Mouse (Mus musculus): ENCODE results near the gene Tfcp2l1. TPM values are rescaled to one million over a fixed set of nuclear protein-coding genes. Genes with fewer than 3 reads are reported as not detected.
"Not testable (repeated sequence)": the region's sequence is repeated elsewhere in the genome, so short reads cannot be mapped to it uniquely, and the experiment has no call there.

Gene Tfcp2l1
- polyA plus RNA-seq (2015; fragmentation: Nextera tagmentation; extraction: Ambion mirVana) = 0.51 and 0.61 TPM in 2 replicates

DNA sequence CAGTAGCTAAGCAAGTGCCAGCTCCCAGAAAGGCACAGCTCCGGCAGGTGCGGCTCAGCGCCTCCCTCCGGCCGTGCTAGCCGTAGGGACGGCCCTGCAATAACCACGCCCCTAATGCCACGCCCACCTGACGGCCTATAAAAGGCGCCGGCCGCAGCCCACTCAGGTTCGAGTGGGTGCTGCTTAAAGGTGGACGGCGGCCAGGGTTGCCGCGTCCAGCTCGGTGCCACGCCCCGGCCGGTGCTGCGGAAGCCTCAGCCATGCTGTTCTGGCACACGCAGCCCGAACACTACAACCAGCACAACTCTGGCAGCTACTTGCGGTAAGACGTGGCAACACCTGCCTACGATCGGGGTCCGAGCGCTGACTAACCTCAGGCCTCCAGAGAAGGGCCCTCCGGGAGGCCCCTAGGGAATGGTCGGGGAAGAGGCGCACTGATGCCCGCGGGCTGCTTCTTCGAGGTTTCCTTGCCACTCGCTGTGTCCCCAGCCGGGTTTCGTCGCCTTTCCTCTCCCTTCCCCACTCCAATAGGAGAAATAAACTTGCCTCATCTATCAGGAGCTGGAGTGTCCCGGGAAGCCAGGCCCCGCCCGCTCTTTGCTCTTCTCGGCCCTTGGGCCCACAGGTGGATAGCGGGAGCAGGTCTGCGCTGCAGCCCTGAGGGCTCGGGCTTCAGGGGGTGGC lies at the start of gene Tfcp2l1:
TSS of gene Tfcp2l1 (plus strand) at position 165 of the 684 bp plus-strand sequence.
- Histone ChIP-seq H3K9me3 (no peaks in the 10 kb centered on the region), H3K27ac (no peak within 1 kb of the TSS), H3K27me3 (replicated peaks) (peaks cover 13% of the 10 kb centered on the region), H3K4me2 (peak within 1 kb of the TSS; percentile 99), H3K4me3 (peak within 1 kb of the TSS; percentile 52), H3K4me1 (peaks cover 12% of the 10 kb centered on the region), H3K36me3 (replicated peaks) (no peaks in the 10 kb centered on the region), H3K9ac (peak within 1 kb of the TSS; percentile 58)
- peak; percentile 91 for ATAC-seq (replicated peaks)
- under 1% methylated on average over 48 of the region's 48 CpGs for WGBS

- Histone ChIP-seq H3K4me2 (no peak overlapping the region), H3K9me3 (no peaks in the 10 kb centered on the region), H3K27ac (no peak overlapping the region), H3K36me3 (replicated peaks) (peaks cover 41% of the 10 kb centered on the region), H3K4me3 (no peak overlapping the region), H3K4me1 (no peaks in the 10 kb centered on the region), H3K27me3 (replicated peaks) (no peaks in the 10 kb centered on the region), H3K9ac (no peak overlapping the region)
- ATAC-seq (replicated peaks) = no peak
- WGBS = 93% methylated on average over 2 of the region's 2 CpGs
These were observed 47.5 kb upstream of the Tfcp2l1 start for GRCm38 (mm10) chr1:118580174-118580702.

- H3K4me3 ChIP-seq = no peak overlapping the region
- H3K27me3 ChIP-seq (replicated peaks) = no peaks in the 10 kb centered on the region
- 96% methylated on average over 8 of the region's 8 CpGs for WGBS
- H3K9me3 ChIP-seq = no peaks in the 10 kb centered on the region
- no peak for ATAC-seq (replicated peaks)
- H3K4me2 ChIP-seq = no peak overlapping the region
- H3K9ac ChIP-seq = no peak overlapping the region
- no peaks in the 10 kb centered on the region for H3K4me1 ChIP-seq
- H3K27ac ChIP-seq = no peak overlapping the region
- peaks cover 36% of the 10 kb centered on the region for H3K36me3 ChIP-seq (replicated peaks)
These were observed 46.6 kb upstream of the Tfcp2l1 start for GRCm38 (mm10) chr1:118581179-118581578.

DNA sequence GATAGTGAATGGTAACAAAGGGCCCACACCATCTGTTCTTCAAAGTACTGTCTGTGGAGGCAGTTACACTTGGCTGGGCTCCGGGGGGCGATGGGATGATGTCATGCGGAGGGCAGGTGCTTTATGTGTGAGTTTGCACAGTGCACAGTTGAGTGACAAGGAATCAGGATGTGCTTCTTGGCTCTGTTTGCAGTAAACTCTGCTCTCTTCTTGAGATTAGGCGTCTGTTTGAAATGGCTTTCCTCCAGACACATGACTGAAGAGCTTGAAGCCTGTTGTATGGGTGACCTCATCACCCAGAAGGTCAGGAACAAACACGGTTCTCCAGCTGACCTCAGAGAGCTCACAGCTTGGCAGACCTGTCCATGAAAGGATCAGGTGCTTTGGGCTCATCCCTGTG lies 38.0 kb upstream of the Tfcp2l1 start:
- ATAC-seq (replicated peaks) = no peak

DNA sequence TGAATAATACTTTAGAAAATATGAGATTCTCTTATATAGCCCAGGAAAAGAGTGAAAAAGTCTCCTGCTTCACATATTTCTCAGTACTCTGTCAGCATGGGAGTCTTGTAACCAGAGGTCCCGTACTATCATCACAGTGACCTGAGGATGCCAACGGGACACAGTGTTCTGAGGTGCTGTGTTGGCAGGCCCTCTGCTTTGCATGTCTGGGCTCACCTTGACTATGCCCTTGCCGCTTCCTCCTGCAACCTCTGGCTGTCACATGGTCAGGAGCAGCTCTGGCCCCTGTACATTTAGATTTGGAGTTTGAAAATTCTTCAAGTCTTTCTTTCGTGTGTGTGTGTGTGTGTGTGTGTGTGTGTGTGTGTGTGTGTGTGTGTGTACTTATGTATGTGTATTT lies 34.8 kb upstream of the Tfcp2l1 start:
- Histone ChIP-seq H3K4me2 (no peak overlapping the region), H3K36me3 (replicated peaks) (peaks cover 59% of the 10 kb centered on the region)
- ATAC-seq (replicated peaks) = no peak

More for the DNA sequence above, 38.0 kb upstream of the Tfcp2l1 start:
- H3K4me2 ChIP-seq = no peak overlapping the region
- H3K36me3 ChIP-seq (replicated peaks) = peaks cover 39% of the 10 kb centered on the region
- no peaks in the 10 kb centered on the region for H3K9me3 ChIP-seq
- no peaks in the 10 kb centered on the region for H3K4me1 ChIP-seq
- H3K27ac ChIP-seq = no peak overlapping the region
- H3K27me3 ChIP-seq (replicated peaks) = no peaks in the 10 kb centered on the region
- no peak overlapping the region for H3K4me3 ChIP-seq
- WGBS = 56% methylated on average over 5 of the region's 5 CpGs
- H3K9ac ChIP-seq = no peak overlapping the region

GRCm38 (mm10) chr1:118595395-118595794 lies 32.4 kb upstream of the Tfcp2l1 start:
- H3K4me1 ChIP-seq = no peaks in the 10 kb centered on the region
- no peaks in the 10 kb centered on the region for H3K9me3 ChIP-seq
- no peaks in the 10 kb centered on the region for H3K27me3 ChIP-seq (replicated peaks)
- no peak for ATAC-seq (replicated peaks)
- no peak overlapping the region for H3K4me2 ChIP-seq
- no peak overlapping the region for H3K27ac ChIP-seq
- WGBS = 85% methylated on average over 2 of the region's 2 CpGs
- H3K36me3 ChIP-seq (replicated peaks) = peaks cover 60% of the 10 kb centered on the region
- H3K4me3 ChIP-seq = no peak overlapping the region
- H3K9ac ChIP-seq = no peak overlapping the region

More for the DNA sequence above, 34.8 kb upstream of the Tfcp2l1 start:
- H3K27ac ChIP-seq = no peak overlapping the region
- no peaks in the 10 kb centered on the region for H3K27me3 ChIP-seq (replicated peaks)
- no peak overlapping the region for H3K9ac ChIP-seq
- no peak overlapping the region for H3K4me3 ChIP-seq
- H3K9me3 ChIP-seq = no peaks in the 10 kb centered on the region
- no peaks in the 10 kb centered on the region for H3K4me1 ChIP-seq
- over 99% methylated on average over 4 of the region's 4 CpGs for WGBS

DNA sequence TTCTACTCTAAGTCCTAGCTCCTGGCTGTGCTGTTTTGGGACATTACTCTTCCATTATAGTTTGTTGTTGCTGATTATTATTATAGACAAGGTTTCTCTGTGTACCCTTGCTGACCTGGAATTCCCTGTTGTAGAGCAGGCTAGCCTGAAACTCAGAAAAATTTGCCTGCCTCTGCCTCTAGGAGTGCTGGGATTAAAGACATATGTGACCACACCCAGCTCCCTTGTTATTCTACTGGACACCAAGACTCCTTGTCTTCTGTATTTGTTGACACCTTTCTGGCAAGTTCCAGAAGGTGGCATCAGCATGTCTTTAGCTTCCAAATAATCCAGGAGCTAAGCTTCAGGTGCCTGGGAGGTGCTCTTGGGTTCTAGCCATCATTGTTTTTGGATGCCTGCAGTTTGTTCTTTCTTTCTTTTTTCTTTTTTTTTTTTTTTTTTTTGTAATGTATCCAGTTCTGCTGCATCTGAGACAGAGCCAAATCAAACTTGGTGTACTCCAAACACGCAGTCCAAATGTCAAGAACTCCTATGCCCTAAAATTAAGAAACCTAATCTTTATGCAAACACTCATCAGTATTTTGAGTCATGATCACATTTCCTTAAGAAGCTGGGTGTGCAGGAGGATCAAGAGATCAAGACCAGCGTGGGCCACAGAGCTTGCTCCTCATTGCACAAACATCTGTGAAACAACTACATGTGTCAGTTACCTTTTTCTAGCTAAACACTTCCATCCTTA lies 30.1 kb upstream of the Tfcp2l1 start:
- H3K4me3 ChIP-seq = no peak overlapping the region
- H3K9me3 ChIP-seq = no peaks in the 10 kb centered on the region
- H3K4me1 ChIP-seq = no peaks in the 10 kb centered on the region
- no peak overlapping the region for H3K27ac ChIP-seq
- ATAC-seq (replicated peaks) = no peak
- no peak overlapping the region for H3K4me2 ChIP-seq
- no peaks in the 10 kb centered on the region for H3K27me3 ChIP-seq (replicated peaks)
- peaks cover 73% of the 10 kb centered on the region for H3K36me3 ChIP-seq (replicated peaks)
- H3K9ac ChIP-seq = no peak overlapping the region
- WGBS = 87% methylated on average over 2 of the region's 2 CpGs

- H3K4me3 ChIP-seq = no peak overlapping the region
- H3K27me3 ChIP-seq (replicated peaks) = no peaks in the 10 kb centered on the region
- 81% methylated on average over 3 of the region's 3 CpGs for WGBS
- no peak overlapping the region for H3K4me2 ChIP-seq
- ATAC-seq (replicated peaks) = no peak
- no peak overlapping the region for H3K27ac ChIP-seq
- no peaks in the 10 kb centered on the region for H3K9me3 ChIP-seq
- H3K4me1 ChIP-seq = no peaks in the 10 kb centered on the region
- no peak overlapping the region for H3K9ac ChIP-seq
- H3K36me3 ChIP-seq (replicated peaks) = peaks cover 76% of the 10 kb centered on the region
These were observed 29.4 kb upstream of the Tfcp2l1 start for GRCm38 (mm10) chr1:118598339-118598738.

GRCm38 (mm10) chr1:118613631-118614183 lies 14.0 kb upstream of the Tfcp2l1 start:
- peaks cover 9% of the 10 kb centered on the region for H3K36me3 ChIP-seq (replicated peaks)
- H3K27ac ChIP-seq = no peak overlapping the region
- no peak overlapping the region for H3K4me3 ChIP-seq
- no peaks in the 10 kb centered on the region for H3K4me1 ChIP-seq
- H3K27me3 ChIP-seq (replicated peaks) = no peaks in the 10 kb centered on the region
- H3K9ac ChIP-seq = no peak overlapping the region
- ATAC-seq (replicated peaks) = 0 out of 2 replicates have a peak, but pooled peaks have one; percentile 30
- WGBS = 91% methylated on average over 3 of the region's 3 CpGs
- no peak overlapping the region for H3K4me2 ChIP-seq
- no peaks in the 10 kb centered on the region for H3K9me3 ChIP-seq

DNA sequence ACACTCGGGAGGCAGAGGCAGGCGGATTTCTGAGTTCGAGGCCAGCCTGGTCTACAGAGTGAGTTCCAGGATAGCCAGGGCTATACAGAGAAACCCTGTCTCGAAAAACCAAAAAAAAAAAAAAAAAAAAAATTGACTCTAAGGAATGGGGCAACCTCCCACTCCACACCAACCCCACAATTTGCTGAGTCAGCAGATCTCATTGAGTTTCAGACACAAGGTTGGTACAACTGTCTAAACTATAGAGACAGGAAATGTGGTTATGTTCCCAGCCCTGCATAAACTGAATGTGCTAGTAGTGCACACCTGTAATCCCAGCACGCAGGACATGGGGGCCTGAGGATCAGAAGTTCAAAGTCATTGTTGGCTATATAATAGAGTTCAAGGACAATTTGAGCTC lies 6.7 kb upstream of the Tfcp2l1 start:
- not testable (repeated sequence) for H3K36me3 ChIP-seq (replicated peaks); H3K4me2 ChIP-seq; H3K9me3 ChIP-seq; H3K4me1 ChIP-seq; H3K9ac ChIP-seq; ATAC-seq (replicated peaks); H3K27ac ChIP-seq; H3K4me3 ChIP-seq; H3K27me3 ChIP-seq (replicated peaks)
- WGBS = 88% methylated on average over 5 of the region's 5 CpGs

GRCm38 (mm10) chr1:118622857-118623256 lies 4.9 kb upstream of the Tfcp2l1 start:
- no peak overlapping the region for H3K4me2 ChIP-seq
- H3K9me3 ChIP-seq = no peaks in the 10 kb centered on the region

DNA sequence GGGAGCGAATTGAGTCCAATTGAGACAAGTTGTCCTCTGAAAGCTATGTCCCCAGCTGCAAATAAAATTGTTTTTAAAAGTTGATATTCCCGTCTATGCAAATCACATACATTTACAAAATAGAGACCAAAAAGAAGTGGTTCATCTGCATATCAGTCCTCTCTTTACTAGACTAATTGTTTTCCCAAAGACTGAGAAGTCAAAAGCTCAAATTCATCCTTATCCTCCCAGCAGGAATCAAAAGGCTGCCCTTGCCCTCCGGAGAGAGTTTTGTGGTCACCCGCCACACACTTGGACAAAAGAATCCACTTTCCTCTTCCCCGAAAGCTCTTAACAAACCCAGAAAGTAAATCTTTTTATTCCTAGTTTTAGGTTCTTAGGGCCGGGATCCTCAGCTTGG lies 2.3 kb upstream of the Tfcp2l1 start:
- ATAC-seq (replicated peaks) = no peak
- no peaks in the 10 kb centered on the region for H3K36me3 ChIP-seq (replicated peaks)
- 18% methylated on average over 6 of the region's 6 CpGs for WGBS
- H3K4me1 ChIP-seq = peaks cover 12% of the 10 kb centered on the region
- peaks cover 13% of the 10 kb centered on the region for H3K27me3 ChIP-seq (replicated peaks)
- no peak overlapping the region for H3K27ac ChIP-seq
- no peak overlapping the region for H3K4me3 ChIP-seq
- H3K9ac ChIP-seq = no peak overlapping the region
- no peak overlapping the region for H3K4me2 ChIP-seq
- H3K9me3 ChIP-seq = no peaks in the 10 kb centered on the region

More at GRCm38 (mm10) chr1:118622857-118623256, 4.9 kb upstream of the Tfcp2l1 start:
- peaks cover 4% of the 10 kb centered on the region for H3K27me3 ChIP-seq (replicated peaks)
- H3K9ac ChIP-seq = no peak overlapping the region
- no peaks in the 10 kb centered on the region for H3K36me3 ChIP-seq (replicated peaks)
- H3K4me1 ChIP-seq = peaks cover 5% of the 10 kb centered on the region
- WGBS = 76% methylated on average over 3 of the region's 3 CpGs
- no peak for ATAC-seq (replicated peaks)
- H3K4me3 ChIP-seq = no peak overlapping the region
- H3K27ac ChIP-seq = no peak overlapping the region

All from midbrain, embryonic 15.5 days (tissue).